Mouse (Mus musculus) induced T-regulatory cell, adult 2 months (primary cell): ENCODE measurements around the gene Ddx6.
A peak's percentile ranks its signal among the peaks of the same experiment; 100 is the strongest.

ENCODE experiments used
- DNase-seq: peaks from one replicate; pipeline ENCODE4 v3.0.0-alpha.2; 2012; ENCODE audit warnings: low read depth

Gene Ddx6

GRCm38 (mm10) chr9:44640646-44641357 lies 36.1 kb downstream of the Ddx6 start:
- DNase-seq, result no peak

GRCm38 (mm10) chr9:44641616-44642015 lies 36.9 kb downstream of the Ddx6 start:
- no peak for DNase-seq

- DNase-seq, result no peak
These were observed 38.4 kb downstream of the Ddx6 start for GRCm38 (mm10) chr9:44643103-44643502.

- DNase-seq, result no peak
These were observed 39.5 kb downstream of the Ddx6 start for GRCm38 (mm10) chr9:44644186-44644585.

GRCm38 (mm10) chr9:44645481-44645880 lies 40.8 kb downstream of the Ddx6 start:
- DNase-seq, result no peak

GRCm38 (mm10) chr9:44645924-44646323 lies 41.2 kb downstream of the Ddx6 start:
- DNase-seq, result peak; percentile 89

GRCm38 (mm10) chr9:44646366-44646765 lies 41.7 kb downstream of the Ddx6 start:
- no peak for DNase-seq

GRCm38 (mm10) chr9:44647026-44647425 lies 42.3 kb downstream of the Ddx6 start:
- no peak for DNase-seq

- DNase-seq, result no peak
These were observed 43.0 kb downstream of the Ddx6 start for GRCm38 (mm10) chr9:44647656-44648055.

- DNase-seq, result peak; percentile 67
These were observed 44.2 kb downstream of the Ddx6 start for GRCm38 (mm10) chr9:44648881-44649281.

- peak; percentile 80 for DNase-seq
These were observed 47.3 kb downstream of the Ddx6 start for GRCm38 (mm10) chr9:44652027-44652426.

- DNase-seq, result no peak
These were observed 49.2 kb downstream of the Ddx6 start for GRCm38 (mm10) chr9:44653896-44654295.

GRCm38 (mm10) chr9:44655098-44656066 lies 50.7 kb downstream of the Ddx6 start:
- DNase-seq, result peak; percentile 84

- DNase-seq, result no peak
These were observed 59.0 kb downstream of the Ddx6 start for GRCm38 (mm10) chr9:44663706-44664105.

GRCm38 (mm10) chr9:44671416-44671815 lies 66.7 kb downstream of the Ddx6 start:
- DNase-seq, result no peak

GRCm38 (mm10) chr9:44672291-44672865 lies 67.7 kb downstream of the Ddx6 start:
- DNase-seq, result no peak

GRCm38 (mm10) chr9:44673005-44673404 lies 68.3 kb downstream of the Ddx6 start, which contains the start of gene Treh:
TSS of gene Treh (plus strand) at chr9:44673233.
- no peak for DNase-seq

GRCm38 (mm10) chr9:44678288-44678871 lies 73.7 kb downstream of the Ddx6 start:
- peak; percentile 49 for DNase-seq

GRCm38 (mm10) chr9:44679565-44679964 lies 74.9 kb downstream of the Ddx6 start:
- DNase-seq, result no peak

- DNase-seq, result no peak
These were observed 78.4 kb downstream of the Ddx6 start for GRCm38 (mm10) chr9:44683046-44683445.

- peak; percentile 81 for DNase-seq
These were observed 80.9 kb downstream of the Ddx6 start for GRCm38 (mm10) chr9:44685346-44686330.
